Mouse (Mus musculus) hindbrain, embryonic 12.5 days (tissue): ENCODE measurements at regions not wholly inside any gene's neighbourhood (a gene's known extent, or its start where the extent isn't known, plus 50 kb on each side); places are given as distances from the start of the nearest gene placed in this dataset.
A peak's percentile ranks its signal among the peaks of the same experiment; 100 is the strongest.

Source experiments
- ATAC-seq: fragments of 200-750 bp; cut with Nextera tagmentation; 2 replicates; pipeline ENCODE4 v1.8.0; 2017; ENCODE audit warnings: moderate TSS enrichment; ENCODE audit not compliant: low FRiP score
- H3K27ac ChIP-seq: fragments of 300-500 bp; sonication (generic); 2 replicates; pipeline ENCODE4 v1.5.1; 2016; ENCODE audit warnings: mild to moderate bottlenecking
- H3K27me3 ChIP-seq: fragments of 300-500 bp; sonication (generic); 2 replicates; pipeline ENCODE4 v1.6.1; 2016; ENCODE audit warnings: mild to moderate bottlenecking
- H3K36me3 ChIP-seq: fragments of 300-500 bp; sonication (generic); 2 replicates; pipeline ENCODE4 v1.6.1; 2016; ENCODE audit warnings: mild to moderate bottlenecking
- H3K4me1 ChIP-seq: fragments of 300-500 bp; sonication (generic); 2 replicates; pipeline ENCODE4 v1.6.1; 2016
- H3K4me2 ChIP-seq: fragments of 300-500 bp; sonication (generic); replicated peaks from 2 replicates; pipeline ENCODE4 v1.6.1; 2016; ENCODE audit warnings: mild to moderate bottlenecking
- H3K4me3 ChIP-seq: fragments of 300-500 bp; sonication (generic); 2 replicates; pipeline ENCODE4 v1.5.1; 2016; ENCODE audit warnings: mild to moderate bottlenecking
- H3K9ac ChIP-seq: fragments of 300-500 bp; sonication (generic); 2 replicates; pipeline ENCODE4 v1.6.1; 2016; ENCODE audit warnings: mild to moderate bottlenecking, moderate library complexity
- H3K9me3 ChIP-seq: fragments of 300-500 bp; sonication (generic); replicated peaks from 2 replicates; pipeline ENCODE4 v1.6.1; 2016; ENCODE audit warnings: mild to moderate bottlenecking
- WGBS: fragments of 180-500 bp; shearing (Covaris S2); methylation state at CpG from one replicate; pipeline ENCODE4 v1.1.7; 2016; 5-methylcytosine and 5-hydroxymethylcytosine counted together

- Histone ChIP-seq H3K27me3 (no peaks in the 10 kb centered on the region), H3K27ac (no peak overlapping the region), H3K4me2 (no peak overlapping the region), H3K9ac (no peak overlapping the region), H3K4me1 (peaks cover 5% of the 10 kb centered on the region), H3K36me3 (no peaks in the 10 kb centered on the region), H3K9me3 (no peaks in the 10 kb centered on the region), H3K4me3 (no peak overlapping the region)
- WGBS = 64% methylated on average over 6 of the region's 6 CpGs
- ATAC-seq = no peak
Observed at GRCm38 (mm10) chr3:8731398-8731797, 878.5 kb downstream of the Zfp704 start.

GRCm38 (mm10) chr3:8721628-8722594, 888.0 kb downstream of the Zfp704 start:
- H3K27ac ChIP-seq = no peak overlapping the region
- H3K4me1 ChIP-seq = peaks cover 42% of the 10 kb centered on the region
- H3K9ac ChIP-seq = no peak overlapping the region
- H3K27me3 ChIP-seq = no peaks in the 10 kb centered on the region
- no peak for ATAC-seq
- 57% methylated on average over 4 of the region's 4 CpGs for WGBS
- H3K4me2 ChIP-seq = no peak overlapping the region
- H3K9me3 ChIP-seq = no peaks in the 10 kb centered on the region
- H3K4me3 ChIP-seq = no peak overlapping the region
- H3K36me3 ChIP-seq = no peaks in the 10 kb centered on the region

- WGBS = 53% methylated on average over 7 of the region's 7 CpGs
- Histone ChIP-seq H3K27ac (no peak overlapping the region), H3K4me3 (no peak overlapping the region), H3K4me1 (peaks cover 46% of the 10 kb centered on the region), H3K27me3 (no peaks in the 10 kb centered on the region), H3K4me2 (no peak overlapping the region), H3K36me3 (no peaks in the 10 kb centered on the region), H3K9me3 (no peaks in the 10 kb centered on the region), H3K9ac (no peak overlapping the region)
- ATAC-seq = no peak
Observed at GRCm38 (mm10) chr3:8720586-8721100, 889.2 kb downstream of the Zfp704 start.

- Histone ChIP-seq H3K9ac (no peak overlapping the region), H3K4me1 (peaks cover 37% of the 10 kb centered on the region), H3K4me2 (peak overlapping the region; percentile 52), H3K4me3 (no peak overlapping the region), H3K9me3 (no peaks in the 10 kb centered on the region), H3K27ac (0 out of 2 replicates have a peak overlapping the region, but pooled peaks have one; percentile 36), H3K27me3 (no peaks in the 10 kb centered on the region), H3K36me3 (no peaks in the 10 kb centered on the region)
- WGBS = 9% methylated on average over 9 of the region's 9 CpGs
- no peak for ATAC-seq
Observed at GRCm38 (mm10) chr3:8718206-8718605, 891.7 kb downstream of the Zfp704 start.

GRCm38 (mm10) chr3:8717334-8717812, 892.5 kb downstream of the Zfp704 start:
- Histone ChIP-seq H3K36me3 (no peaks in the 10 kb centered on the region), H3K4me2 (peak overlapping the region; percentile 52), H3K4me1 (peaks cover 34% of the 10 kb centered on the region), H3K27ac (peak overlapping the region; percentile 36), H3K27me3 (no peaks in the 10 kb centered on the region), H3K4me3 (peak overlapping the region; percentile 19), H3K9me3 (no peaks in the 10 kb centered on the region), H3K9ac (peak overlapping the region; percentile 33)
- ATAC-seq = peak; percentile 83
- under 1% methylated on average over 18 of the region's 18 CpGs for WGBS
